Mouse (Mus musculus) E14TG2a.4 (cell line): ENCODE results near the gene Usp34.

Source experiments
- CTCF ChIP-seq: conservative IDR thresholded peaks from 2 replicates; pipeline ENCODE4 v1.5.1; 2014; ENCODE audit warnings: low read length
- NANOG ChIP-seq: IDR thresholded peaks from 2 replicates; pipeline ENCODE4 v1.6.1; 2014; ENCODE audit warnings: borderline replicate concordance, low read length, mixed read lengths
- POU5F1 ChIP-seq: IDR thresholded peaks from 2 replicates; pipeline ENCODE4 v1.6.1; 2014; ENCODE audit warnings: low read length, borderline replicate concordance

DNA sequence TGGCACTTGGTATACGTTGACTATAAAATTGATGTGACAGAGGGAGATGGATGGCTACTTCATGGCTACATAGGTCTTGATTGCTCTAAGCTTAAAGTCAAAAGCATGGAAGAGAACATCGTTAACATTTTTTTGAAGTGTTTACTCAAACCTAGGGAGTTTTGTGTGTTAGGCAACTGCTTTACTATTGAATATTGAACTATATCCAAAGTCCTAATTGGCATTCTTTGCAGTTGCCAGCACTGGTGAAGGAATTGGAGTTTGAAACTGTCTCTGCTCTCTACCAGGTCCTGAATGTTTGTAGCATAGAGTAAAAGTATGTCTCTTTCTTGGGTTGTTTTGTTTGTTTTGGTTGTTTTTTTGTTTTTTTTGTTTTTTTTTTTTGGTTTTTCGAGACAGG lies 30.9 kb upstream of the Usp34 start:
- TF ChIP-seq CTCF (no peak), POU5F1 (no peak), NANOG (no peak)
